Mouse (Mus musculus): Measurements from ENCODE around the gene Clec4b2. TPM values are rescaled to one million over a fixed set of nuclear protein-coding genes. Genes with fewer than 3 reads are reported as not detected.

The Clec4b2 gene
- polyA plus RNA-seq, 1 experiment from 2014 or later = not detected

Other genes starting within 250 kb of the Clec4b2 start
- gene Clec4a3, start 220.4 kb upstream of the Clec4b2 start, polyA plus RNA-seq (2015; fragmentation: Nextera tagmentation; extraction: Ambion mirVana) = 2.6 and 3.5 TPM in 2 replicates
- gene Clec4a4, start 182.5 kb upstream of the Clec4b2 start, polyA plus RNA-seq (2015; fragmentation: Nextera tagmentation; extraction: Ambion mirVana) = not detected in 2 replicates
- gene Clec4b1, start 122.9 kb upstream of the Clec4b2 start, polyA plus RNA-seq (2015; fragmentation: Nextera tagmentation; extraction: Ambion mirVana) = not detected in 2 replicates
- gene Clec4a2, start 66.5 kb upstream of the Clec4b2 start, polyA plus RNA-seq (2015; fragmentation: Nextera tagmentation; extraction: Ambion mirVana) = 2.3 and 2.5 TPM in 2 replicates
- gene Clec4n, start 57.0 kb downstream of the Clec4b2 start, polyA plus RNA-seq (2015; fragmentation: Nextera tagmentation; extraction: Ambion mirVana) = 2.8 and 3.7 TPM in 2 replicates
- gene Clec4d, start 89.2 kb downstream of the Clec4b2 start, polyA plus RNA-seq (2015; fragmentation: Nextera tagmentation; extraction: Ambion mirVana) = 0.11 and 0.44 TPM in 2 replicates
- 0.10 and 0.18 TPM in 2 replicates for gene Clec4e, start 117.0 kb downstream of the Clec4b2 start, polyA plus RNA-seq (2015; fragmentation: Nextera tagmentation; extraction: Ambion mirVana)
- gene Vmn2r19, start 135.4 kb downstream of the Clec4b2 start, polyA plus RNA-seq (2015; fragmentation: Nextera tagmentation; extraction: Ambion mirVana) = not detected in 2 replicates
- gene Vmn2r20, start 245.2 kb downstream of the Clec4b2 start, polyA plus RNA-seq (2015; fragmentation: Nextera tagmentation; extraction: Ambion mirVana) = not detected in 2 replicates

Data from heart, embryonic 16.5 days (tissue).